Mouse (Mus musculus): ENCODE results near the gene Hoxa13.

- no peak for TF ChIP-seq CTCF (IDR thresholded peaks at IDR 0.05)
- no peak for TF ChIP-seq EP300 (IDR thresholded peaks at IDR 0.05; ENCODE audit: insufficient read depth, low read depth, low read length)
Measured at GRCm38 (mm10) chr6:52246916-52247315, 13.8 kb downstream of the Hoxa13 start.
